Mouse (Mus musculus) cerebellum, adult 9-10 months (tissue): Measurements from ENCODE around the gene Kbtbd4.

Experiments used
- DNase-seq: peaks from one replicate; pipeline ENCODE4 v3.0.0; 2022

Gene Kbtbd4

GRCm38 (mm10) chr2:90960012-90960411 is 55.5 kb downstream of the Kbtbd4 start:
- DNase-seq, result no peak
